Mouse (Mus musculus): ENCODE measurements around the gene Gm20388. TPM values are rescaled to one million over a fixed set of nuclear protein-coding genes. Genes with fewer than 3 reads are reported as not detected.

Gene Gm20388
- polyA plus RNA-seq, 1 experiment: 49.7 TPM

DNA sequence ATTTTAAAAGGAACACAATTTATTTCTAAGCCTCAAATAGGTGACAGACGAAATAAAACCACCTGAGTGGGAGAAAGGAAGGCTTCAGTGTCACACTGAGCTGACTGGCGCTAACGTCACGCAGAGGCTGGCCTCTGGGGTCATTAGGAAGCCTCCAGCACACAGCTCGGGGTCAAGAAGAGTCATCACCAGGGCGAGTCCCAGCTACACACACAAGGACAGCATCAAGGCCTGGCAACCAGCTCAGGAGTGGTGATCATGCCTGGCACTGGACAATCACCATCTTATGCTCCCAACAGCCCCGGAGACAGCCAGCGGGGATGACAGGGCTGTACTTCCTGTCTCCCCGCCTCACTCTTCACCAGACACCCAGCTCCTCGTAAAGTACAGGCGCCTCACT lies 1647.1 kb downstream of the Gm20388 start:
- 89% methylated on average over 11 of the region's 11 CpGs for WGBS
- TF ChIP-seq CTCF (conservative IDR thresholded peaks at IDR 0.05; ENCODE audit: insufficient read depth, insufficient read length, low read depth, low read length): no peak
- no peak for TF ChIP-seq POLR2A (IDR thresholded peaks at IDR 0.05; ENCODE audit: low read depth, low read length)
- no peak overlapping the region for H3K27ac ChIP-seq (ENCODE audit: insufficient read depth, low read depth, low read length)
- no peak overlapping the region for H3K4me3 ChIP-seq (ENCODE audit: insufficient read depth, low read depth, low read length)
- no peak for DNase-seq
- no peaks in the 10 kb centered on the region for H3K27me3 ChIP-seq (replicated peaks; ENCODE audit: control insufficient read depth, insufficient read depth, low read length)
- no peaks in the 10 kb centered on the region for H3K4me1 ChIP-seq (ENCODE audit: control insufficient read depth, insufficient read depth, low read length)
- no peaks in the 10 kb centered on the region for H3K36me3 ChIP-seq (ENCODE audit: control insufficient read depth, insufficient read depth, low read length)

GRCm38 (mm10) chr8:121558538-121558937 lies 1647.9 kb downstream of the Gm20388 start:
- Histone ChIP-seq H3K36me3 (ENCODE audit: control insufficient read depth, insufficient read depth, low read length) (no peaks in the 10 kb centered on the region), H3K27ac (ENCODE audit: insufficient read depth, low read depth, low read length) (no peak overlapping the region), H3K4me1 (ENCODE audit: control insufficient read depth, insufficient read depth, low read length) (no peaks in the 10 kb centered on the region), H3K4me3 (ENCODE audit: insufficient read depth, low read depth, low read length) (no peak overlapping the region), H3K27me3 (replicated peaks; ENCODE audit: control insufficient read depth, insufficient read depth, low read length) (no peaks in the 10 kb centered on the region)
- TF ChIP-seq POLR2A (IDR thresholded peaks at IDR 0.05; ENCODE audit: low read depth, low read length): no peak
- no peak for TF ChIP-seq CTCF (conservative IDR thresholded peaks at IDR 0.05; ENCODE audit: insufficient read depth, insufficient read length, low read depth, low read length)
- WGBS: 87% methylated on average over 16 of the region's 16 CpGs
- no peak for DNase-seq

GRCm38 (mm10) chr8:121559801-121560200 lies 1649.2 kb downstream of the Gm20388 start:
- no peaks in the 10 kb centered on the region for H3K4me1 ChIP-seq (ENCODE audit: control insufficient read depth, insufficient read depth, low read length)
- H3K27me3 ChIP-seq (replicated peaks; ENCODE audit: control insufficient read depth, insufficient read depth, low read length): no peaks in the 10 kb centered on the region
- DNase-seq: no peak
- H3K4me3 ChIP-seq (ENCODE audit: insufficient read depth, low read depth, low read length): no peak overlapping the region
- 94% methylated on average over 12 of the region's 12 CpGs for WGBS
- H3K27ac ChIP-seq (ENCODE audit: insufficient read depth, low read depth, low read length): no peak overlapping the region
- no peaks in the 10 kb centered on the region for H3K36me3 ChIP-seq (ENCODE audit: control insufficient read depth, insufficient read depth, low read length)
- no peak for TF ChIP-seq POLR2A (IDR thresholded peaks at IDR 0.05; ENCODE audit: low read depth, low read length)
- TF ChIP-seq CTCF (conservative IDR thresholded peaks at IDR 0.05; ENCODE audit: insufficient read depth, insufficient read length, low read depth, low read length): no peak

GRCm38 (mm10) chr8:121560432-121561100 lies 1649.9 kb downstream of the Gm20388 start:
- H3K36me3 ChIP-seq (ENCODE audit: control insufficient read depth, insufficient read depth, low read length): no peaks in the 10 kb centered on the region
- TF ChIP-seq CTCF (conservative IDR thresholded peaks at IDR 0.05; ENCODE audit: insufficient read depth, insufficient read length, low read depth, low read length): no peak
- no peak for TF ChIP-seq POLR2A (IDR thresholded peaks at IDR 0.05; ENCODE audit: low read depth, low read length)
- no peaks in the 10 kb centered on the region for H3K27me3 ChIP-seq (replicated peaks; ENCODE audit: control insufficient read depth, insufficient read depth, low read length)
- no peak for DNase-seq
- no peak overlapping the region for H3K27ac ChIP-seq (ENCODE audit: insufficient read depth, low read depth, low read length)
- WGBS: 95% methylated on average over 7 of the region's 7 CpGs
- H3K4me3 ChIP-seq (ENCODE audit: insufficient read depth, low read depth, low read length): no peak overlapping the region
- no peaks in the 10 kb centered on the region for H3K4me1 ChIP-seq (ENCODE audit: control insufficient read depth, insufficient read depth, low read length)

DNA sequence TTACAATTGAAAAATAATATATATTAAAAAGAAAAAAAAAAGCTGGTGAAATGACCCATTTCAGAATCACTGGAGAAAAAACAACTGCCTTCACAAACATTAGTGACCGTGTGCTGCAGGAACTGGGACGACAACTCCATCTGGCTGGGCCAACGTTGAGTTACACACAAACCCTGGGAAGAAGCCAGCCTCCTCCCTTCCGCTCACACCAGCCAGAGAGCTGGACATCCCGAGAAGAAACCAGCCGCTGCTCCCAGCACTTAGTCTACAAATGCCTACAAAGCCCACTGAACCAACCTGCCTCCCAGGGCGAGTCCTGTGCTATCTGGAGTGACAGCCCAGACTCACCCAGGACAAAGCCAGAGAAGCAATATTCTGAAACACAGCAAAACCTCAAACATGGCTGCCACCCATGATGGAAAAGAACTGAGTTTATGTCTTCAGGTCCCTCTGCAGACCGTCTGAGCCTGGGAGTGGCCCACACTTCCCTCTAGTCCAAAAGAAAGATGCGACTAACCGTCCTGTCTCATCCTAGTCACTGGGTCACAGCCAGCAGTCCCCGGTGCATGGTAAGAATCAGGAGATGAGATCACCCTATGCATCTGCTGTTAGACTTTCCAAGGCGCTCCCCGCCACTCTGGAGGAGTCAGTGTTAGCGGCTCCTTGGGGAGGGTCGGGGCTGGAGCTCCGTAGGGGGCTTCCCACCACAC lies 1651.2 kb downstream of the Gm20388 start:
- no peak for DNase-seq
- WGBS: 77% methylated on average over 16 of the region's 16 CpGs

GRCm38 (mm10) chr8:121562941-121563351 lies 1652.3 kb downstream of the Gm20388 start:
- no peaks in the 10 kb centered on the region for H3K27me3 ChIP-seq (replicated peaks; ENCODE audit: control insufficient read depth, insufficient read depth, low read length)
- WGBS: 54% methylated on average over 9 of the region's 9 CpGs
- H3K36me3 ChIP-seq (ENCODE audit: control insufficient read depth, insufficient read depth, low read length): no peaks in the 10 kb centered on the region
- DNase-seq: peak; percentile 30
- H3K4me3 ChIP-seq (ENCODE audit: insufficient read depth, low read depth, low read length): no peak overlapping the region
- no peaks in the 10 kb centered on the region for H3K4me1 ChIP-seq (ENCODE audit: control insufficient read depth, insufficient read depth, low read length)
- no peak for TF ChIP-seq POLR2A (IDR thresholded peaks at IDR 0.05; ENCODE audit: low read depth, low read length)
- TF ChIP-seq CTCF (conservative IDR thresholded peaks at IDR 0.05; ENCODE audit: insufficient read depth, insufficient read length, low read depth, low read length): no peak
- H3K27ac ChIP-seq (ENCODE audit: insufficient read depth, low read depth, low read length): no peak overlapping the region

More for the DNA sequence above, 1651.2 kb downstream of the Gm20388 start:
- H3K36me3 ChIP-seq (ENCODE audit: control insufficient read depth, insufficient read depth, low read length): no peaks in the 10 kb centered on the region
- TF ChIP-seq POLR2A (IDR thresholded peaks at IDR 0.05; ENCODE audit: low read depth, low read length): no peak
- TF ChIP-seq CTCF (conservative IDR thresholded peaks at IDR 0.05; ENCODE audit: insufficient read depth, insufficient read length, low read depth, low read length): no peak; the same call in 1 of the 2 replicates
- no peak overlapping the region for H3K4me3 ChIP-seq (ENCODE audit: insufficient read depth, low read depth, low read length)
- H3K4me1 ChIP-seq (ENCODE audit: control insufficient read depth, insufficient read depth, low read length): no peaks in the 10 kb centered on the region
- no peak overlapping the region for H3K27ac ChIP-seq (ENCODE audit: insufficient read depth, low read depth, low read length)
- H3K27me3 ChIP-seq (replicated peaks; ENCODE audit: control insufficient read depth, insufficient read depth, low read length): no peaks in the 10 kb centered on the region

GRCm38 (mm10) chr8:121563701-121564100 lies 1653.1 kb downstream of the Gm20388 start:
- Histone ChIP-seq H3K27ac (ENCODE audit: insufficient read depth, low read depth, low read length) (no peak overlapping the region), H3K27me3 (replicated peaks; ENCODE audit: control insufficient read depth, insufficient read depth, low read length) (no peaks in the 10 kb centered on the region), H3K4me3 (ENCODE audit: insufficient read depth, low read depth, low read length) (no peak overlapping the region), H3K4me1 (ENCODE audit: control insufficient read depth, insufficient read depth, low read length) (no peaks in the 10 kb centered on the region), H3K36me3 (ENCODE audit: control insufficient read depth, insufficient read depth, low read length) (no peaks in the 10 kb centered on the region)
- TF ChIP-seq CTCF (conservative IDR thresholded peaks at IDR 0.05; ENCODE audit: insufficient read depth, insufficient read length, low read depth, low read length) (no peak), POLR2A (IDR thresholded peaks at IDR 0.05; ENCODE audit: low read depth, low read length) (no peak)
- WGBS: 68% methylated on average over 6 of the region's 6 CpGs
- DNase-seq: no peak

Data from kidney, adult 2 months (tissue).